Mouse (Mus musculus) neural tube, embryonic 15.5 days (tissue): ENCODE measurements around the gene Auts2. TPM values are rescaled to one million over a fixed set of nuclear protein-coding genes. Genes with fewer than 3 reads are reported as not detected.

Experiments
- ATAC-seq: fragments of 200-750 bp; cut with Nextera tagmentation; 2 replicates; pipeline ENCODE4 v1.8.0; 2017; ENCODE audit warnings: mild to moderate bottlenecking, moderate TSS enrichment, moderate library complexity; ENCODE audit not compliant: low FRiP score
- H3K27ac ChIP-seq: fragments of 300-500 bp; sonication (generic); replicated peaks from 2 replicates; pipeline ENCODE4 v1.5.1; 2015; ENCODE audit warnings: mild to moderate bottlenecking, inconsistent platforms
- H3K27me3 ChIP-seq: fragments of 300-500 bp; sonication (generic); replicated peaks from 2 replicates; pipeline ENCODE4 v1.6.1; 2015; ENCODE audit warnings: inconsistent platforms
- H3K36me3 ChIP-seq: fragments of 300-500 bp; sonication (generic); 2 replicates; pipeline ENCODE4 v1.6.1; 2015; ENCODE audit warnings: inconsistent platforms
- H3K4me1 ChIP-seq: fragments of 300-500 bp; sonication (generic); 2 replicates; pipeline ENCODE4 v1.6.1; 2015; ENCODE audit warnings: inconsistent platforms
- H3K4me2 ChIP-seq: fragments of 300-500 bp; sonication (generic); 2 replicates; pipeline ENCODE4 v1.6.1; 2015; ENCODE audit warnings: inconsistent platforms, mild to moderate bottlenecking, moderate library complexity
- H3K4me3 ChIP-seq: fragments of 300-500 bp; sonication (generic); replicated peaks from 2 replicates; pipeline ENCODE4 v1.5.1; 2015; ENCODE audit warnings: mild to moderate bottlenecking, inconsistent platforms
- H3K9ac ChIP-seq: fragments of 300-500 bp; sonication (generic); replicated peaks from 2 replicates; pipeline ENCODE4 v1.6.1; 2015; ENCODE audit warnings: mild to moderate bottlenecking, inconsistent platforms
- H3K9me3 ChIP-seq: fragments of 300-500 bp; sonication (generic); replicated peaks from 2 replicates; pipeline ENCODE4 v1.6.1; 2016; ENCODE audit warnings: inconsistent platforms
- WGBS: fragments of 180-500 bp; shearing (Covaris S2); methylation state at CpG from one replicate; pipeline ENCODE4 v1.1.7; 2015; ENCODE audit warnings: mixed read lengths; 5-methylcytosine and 5-hydroxymethylcytosine counted together
- polyA plus RNA-seq: library from polyadenylated mRNA; unstranded; fragments of >200 nt; fragmentation: Nextera tagmentation; extraction: Ambion mirVana; gene quantifications from 2 replicates; pipeline ENCODE4 v1.2.1, GENCODE M21; 2015

Gene Auts2
- polyA plus RNA-seq, 1 experiment from 2014 or later, result 52.5 TPM

GRCm38 (mm10) chr5:131433291-131433690 is 1109.9 kb downstream of the Auts2 start:
- Histone ChIP-seq H3K4me1 (peaks cover 12% of the 10 kb centered on the region; the same call in 1 of the 2 replicates), H3K9me3 (no peaks in the 10 kb centered on the region), H3K4me2 (no peak overlapping the region), H3K4me3 (no peak overlapping the region), H3K27me3 (no peaks in the 10 kb centered on the region), H3K9ac (no peak overlapping the region), H3K27ac (no peak overlapping the region), H3K36me3 (0 out of 2 replicates have a peak, but pooled peaks cover 2% of the 10 kb centered on the region)
- WGBS, result 88% methylated on average over 4 of the region's 4 CpGs
- ATAC-seq, result no peak

- H3K4me3 ChIP-seq, result no peak overlapping the region
- no peaks in the 10 kb centered on the region for H3K36me3 ChIP-seq
- H3K27me3 ChIP-seq, result no peaks in the 10 kb centered on the region
- 89% methylated on average over 7 of the region's 7 CpGs for WGBS
- no peak overlapping the region for H3K9ac ChIP-seq
- no peak for ATAC-seq
- no peak overlapping the region for H3K4me2 ChIP-seq
- no peak overlapping the region for H3K27ac ChIP-seq
- H3K9me3 ChIP-seq, result no peaks in the 10 kb centered on the region
- peaks cover 18% of the 10 kb centered on the region; the same call in 1 of the 2 replicates for H3K4me1 ChIP-seq
These were observed 1111.2 kb downstream of the Auts2 start for GRCm38 (mm10) chr5:131431896-131432295.

- no peak for ATAC-seq
These were observed 1113.0 kb downstream of the Auts2 start for GRCm38 (mm10) chr5:131430109-131430508.

GRCm38 (mm10) chr5:131429563-131429962 is 1113.6 kb downstream of the Auts2 start:
- Histone ChIP-seq H3K4me3 (no peak overlapping the region), H3K9me3 (no peaks in the 10 kb centered on the region), H3K27me3 (no peaks in the 10 kb centered on the region), H3K36me3 (no peaks in the 10 kb centered on the region), H3K4me1 (peaks cover 11% of the 10 kb centered on the region; the same call in 1 of the 2 replicates), H3K4me2 (no peak overlapping the region), H3K27ac (no peak overlapping the region), H3K9ac (no peak overlapping the region)
- ATAC-seq, result no peak
- WGBS, result 57% methylated on average over 6 of the region's 6 CpGs

More at GRCm38 (mm10) chr5:131430109-131430508, 1113.0 kb downstream of the Auts2 start:
- Histone ChIP-seq H3K9ac (no peak overlapping the region), H3K27ac (no peak overlapping the region), H3K4me2 (no peak overlapping the region), H3K36me3 (no peaks in the 10 kb centered on the region), H3K4me1 (peaks cover 11% of the 10 kb centered on the region; the same call in 1 of the 2 replicates), H3K9me3 (no peaks in the 10 kb centered on the region), H3K27me3 (no peaks in the 10 kb centered on the region), H3K4me3 (no peak overlapping the region)
- 30% methylated on average over 8 of the region's 8 CpGs for WGBS

GRCm38 (mm10) chr5:131427734-131428413 is 1115.3 kb downstream of the Auts2 start:
- H3K27me3 ChIP-seq, result no peaks in the 10 kb centered on the region
- H3K9me3 ChIP-seq, result no peaks in the 10 kb centered on the region
- no peak overlapping the region for H3K27ac ChIP-seq
- ATAC-seq, result no peak
- H3K4me2 ChIP-seq, result no peak overlapping the region
- H3K4me3 ChIP-seq, result no peak overlapping the region
- 39% methylated on average over 11 of the region's 11 CpGs for WGBS
- no peaks in the 10 kb centered on the region for H3K36me3 ChIP-seq
- H3K4me1 ChIP-seq, result peaks cover 11% of the 10 kb centered on the region; the same call in 1 of the 2 replicates
- no peak overlapping the region for H3K9ac ChIP-seq

GRCm38 (mm10) chr5:131422737-131423136 is 1120.4 kb downstream of the Auts2 start:
- no peak overlapping the region for H3K27ac ChIP-seq
- H3K9ac ChIP-seq, result no peak overlapping the region
- no peaks in the 10 kb centered on the region for H3K36me3 ChIP-seq
- no peaks in the 10 kb centered on the region for H3K27me3 ChIP-seq
- H3K4me1 ChIP-seq, result peaks cover 4% of the 10 kb centered on the region; the same call in 1 of the 2 replicates
- 86% methylated on average over 3 of the region's 3 CpGs for WGBS
- no peak for ATAC-seq
- H3K9me3 ChIP-seq, result no peaks in the 10 kb centered on the region
- H3K4me2 ChIP-seq, result no peak overlapping the region
- no peak overlapping the region for H3K4me3 ChIP-seq

GRCm38 (mm10) chr5:131420406-131420805 is 1122.7 kb downstream of the Auts2 start:
- ATAC-seq, result no peak
- H3K36me3 ChIP-seq, result no peaks in the 10 kb centered on the region
- H3K4me3 ChIP-seq, result no peak overlapping the region
- no peaks in the 10 kb centered on the region for H3K9me3 ChIP-seq
- no peak overlapping the region for H3K9ac ChIP-seq
- no peaks in the 10 kb centered on the region for H3K4me1 ChIP-seq
- no peak overlapping the region for H3K4me2 ChIP-seq
- H3K27ac ChIP-seq, result no peak overlapping the region
- 72% methylated on average over 2 of the region's 2 CpGs for WGBS
- H3K27me3 ChIP-seq, result no peaks in the 10 kb centered on the region

GRCm38 (mm10) chr5:131415902-131416545 is 1127.1 kb downstream of the Auts2 start:
- Histone ChIP-seq H3K4me2 (no peak overlapping the region), H3K4me3 (no peak overlapping the region), H3K27me3 (no peaks in the 10 kb centered on the region), H3K9me3 (no peaks in the 10 kb centered on the region), H3K4me1 (no peaks in the 10 kb centered on the region), H3K27ac (no peak overlapping the region), H3K9ac (no peak overlapping the region), H3K36me3 (no peaks in the 10 kb centered on the region)
- ATAC-seq, result no peak
- WGBS, result 84% methylated on average over 1 of the region's 1 CpGs

- Histone ChIP-seq H3K36me3 (no peaks in the 10 kb centered on the region), H3K27ac (no peak overlapping the region), H3K4me3 (no peak overlapping the region), H3K9ac (no peak overlapping the region), H3K4me1 (no peaks in the 10 kb centered on the region), H3K27me3 (no peaks in the 10 kb centered on the region), H3K9me3 (no peaks in the 10 kb centered on the region), H3K4me2 (no peak overlapping the region)
- 73% methylated on average over 3 of the region's 3 CpGs for WGBS
- no peak for ATAC-seq
These were observed 1144.9 kb downstream of the Auts2 start for GRCm38 (mm10) chr5:131398250-131398649.

GRCm38 (mm10) chr5:131395756-131396155 is 1147.4 kb downstream of the Auts2 start:
- ATAC-seq, result no peak
- Histone ChIP-seq H3K4me1 (no peaks in the 10 kb centered on the region), H3K9ac (no peak overlapping the region), H3K4me2 (no peak overlapping the region), H3K27me3 (no peaks in the 10 kb centered on the region), H3K27ac (no peak overlapping the region), H3K4me3 (no peak overlapping the region), H3K9me3 (no peaks in the 10 kb centered on the region), H3K36me3 (no peaks in the 10 kb centered on the region)
- 78% methylated on average over 8 of the region's 8 CpGs for WGBS
